Mouse (Mus musculus): ENCODE results near the gene Fam166b. TPM values are rescaled to one million over a fixed set of nuclear protein-coding genes. Genes with fewer than 3 reads are reported as not detected.

Gene Fam166b
- polyA plus RNA-seq, 1 experiment from 2014 or later, result 0.46 TPM

GRCm38 (mm10) chr4:43457124-43457523 is 28.2 kb upstream of the Fam166b start:
- peaks cover 11% of the 10 kb centered on the region; the same call in 1 of the 2 replicates for H3K4me1 ChIP-seq (ENCODE audit: control insufficient read depth, insufficient read depth, low read length)
- H3K36me3 ChIP-seq (ENCODE audit: control insufficient read depth, insufficient read depth, low read length), result no peaks in the 10 kb centered on the region
- H3K9ac ChIP-seq (replicated peaks; ENCODE audit: low read length), result no peak overlapping the region
- no peaks in the 10 kb centered on the region for H3K27me3 ChIP-seq (ENCODE audit: control insufficient read depth, insufficient read depth, low read length)
- no peaks in the 10 kb centered on the region for H3K9me3 ChIP-seq (ENCODE audit: control insufficient read depth, low read length)
- H3K4me3 ChIP-seq (replicated peaks; ENCODE audit: low read depth, low read length), result no peak overlapping the region
- H3K27ac ChIP-seq (replicated peaks; ENCODE audit: low read depth, low read length), result no peak overlapping the region
- WGBS, result 26% methylated on average over 8 of the region's 8 CpGs
- DNase-seq (no peak), ATAC-seq (ENCODE audit: low FRiP score, low TSS enrichment) (no peak)
- H3K4me2 ChIP-seq (ENCODE audit: low read length), result no peak overlapping the region

DNA sequence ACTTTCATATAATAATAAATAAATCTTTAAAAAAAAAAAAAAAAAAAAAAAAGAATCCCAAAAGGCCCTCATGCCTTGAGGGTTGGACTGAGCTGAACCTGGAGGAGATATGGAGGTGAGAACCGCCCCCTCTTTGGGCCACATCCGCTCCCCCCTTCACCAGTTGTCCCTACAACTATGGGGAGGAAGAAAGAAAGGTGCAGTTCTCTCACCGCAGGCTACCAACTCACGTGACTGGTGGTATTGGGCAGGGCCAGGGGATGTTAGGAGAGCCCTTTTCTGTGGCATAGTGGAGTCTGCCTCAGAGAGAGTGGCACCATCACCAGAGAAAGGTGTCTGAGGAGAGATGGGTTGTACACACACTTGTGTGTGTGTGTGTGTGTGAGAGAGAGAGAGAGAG is 27.5 kb upstream of the Fam166b start:
- H3K9me3 ChIP-seq (ENCODE audit: control insufficient read depth, low read length), result no peaks in the 10 kb centered on the region
- no peak overlapping the region for H3K27ac ChIP-seq (replicated peaks; ENCODE audit: low read depth, low read length)
- H3K27me3 ChIP-seq (ENCODE audit: control insufficient read depth, insufficient read depth, low read length), result no peaks in the 10 kb centered on the region
- whole genome bisulfite sequencing, result 36% methylated on average over 4 of the region's 4 CpGs
- H3K4me2 ChIP-seq (ENCODE audit: low read length), result no peak overlapping the region
- peaks cover 11% of the 10 kb centered on the region; the same call in 1 of the 2 replicates for H3K4me1 ChIP-seq (ENCODE audit: control insufficient read depth, insufficient read depth, low read length)
- no peak overlapping the region for H3K9ac ChIP-seq (replicated peaks; ENCODE audit: low read length)
- ATAC-seq (ENCODE audit: low FRiP score, low TSS enrichment), result no peak
- H3K36me3 ChIP-seq (ENCODE audit: control insufficient read depth, insufficient read depth, low read length), result no peaks in the 10 kb centered on the region
- DNase-seq, result no peak
- no peak overlapping the region for H3K4me3 ChIP-seq (replicated peaks; ENCODE audit: low read depth, low read length)

DNA sequence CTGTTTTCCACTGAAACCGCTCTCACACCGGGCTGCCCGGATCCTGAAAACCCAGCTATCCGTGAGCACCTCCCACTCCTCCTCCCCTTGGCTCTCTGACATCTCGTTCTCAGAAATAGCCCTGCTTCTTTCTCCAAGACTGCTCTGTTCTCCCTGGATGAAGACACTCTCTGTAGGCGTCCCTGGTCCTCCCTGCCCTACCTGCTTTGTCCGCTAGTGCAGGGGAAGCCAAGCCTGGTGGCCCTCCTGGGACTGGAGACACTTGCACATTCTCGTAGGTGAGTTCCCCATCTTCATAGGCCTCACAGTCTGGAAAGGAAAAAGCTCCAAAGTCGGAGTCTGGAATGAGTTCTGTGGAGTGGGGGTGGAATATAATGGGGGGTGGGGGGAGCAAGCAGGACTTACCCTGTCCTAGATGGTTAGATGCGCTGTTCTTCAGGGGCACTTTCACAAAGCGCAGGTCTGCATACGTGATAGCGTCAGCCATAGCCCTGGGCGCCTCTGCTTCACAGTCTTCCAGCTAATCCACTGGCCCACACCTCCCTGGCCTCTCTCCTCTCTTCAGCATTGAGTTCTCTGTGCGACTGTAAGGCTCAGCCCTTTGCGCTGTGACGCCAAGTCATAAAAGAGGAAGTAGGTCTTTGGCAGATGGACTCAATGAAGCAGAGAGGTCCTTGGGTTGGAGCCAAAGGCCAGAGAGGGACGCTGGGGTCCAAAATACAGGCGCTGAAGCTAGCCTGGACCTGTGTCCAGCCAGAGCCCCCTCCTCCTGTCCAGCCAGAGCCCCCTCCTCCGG is 25.3 kb upstream of the Fam166b start, which contains the start of gene Cd72:
Gene Cd72 (minus strand): TSS at position 588 of the 796 bp plus-strand sequence.
- Histone ChIP-seq H3K4me3 (replicated peaks; ENCODE audit: low read depth, low read length) (peak within 1 kb of the TSS; percentile 10; the same call in 1 of the 2 replicates), H3K9me3 (ENCODE audit: control insufficient read depth, low read length) (no peaks in the 10 kb centered on the region), H3K9ac (replicated peaks; ENCODE audit: low read length) (0 out of 2 replicates have a peak within 1 kb of the TSS, but pooled peaks have one; percentile 16), H3K27me3 (ENCODE audit: control insufficient read depth, insufficient read depth, low read length) (no peaks in the 10 kb centered on the region), H3K36me3 (ENCODE audit: control insufficient read depth, insufficient read depth, low read length) (no peaks in the 10 kb centered on the region), H3K27ac (replicated peaks; ENCODE audit: low read depth, low read length) (no peak within 1 kb of the TSS), H3K4me2 (ENCODE audit: low read length) (peak within 1 kb of the TSS; percentile 47), H3K4me1 (ENCODE audit: control insufficient read depth, insufficient read depth, low read length) (peaks cover 11% of the 10 kb centered on the region; the same call in 1 of the 2 replicates)
- 33% methylated on average over 20 of the region's 20 CpGs for WGBS
- ATAC-seq (ENCODE audit: low FRiP score, low TSS enrichment) (no peak), DNase-seq (no peak)

- WGBS, result under 1% methylated on average over 18 of the region's 18 CpGs
- Histone ChIP-seq H3K4me3 (replicated peaks; ENCODE audit: low read depth, low read length) (peak overlapping the region; percentile 10; the same call in 1 of the 2 replicates), H3K36me3 (ENCODE audit: control insufficient read depth, insufficient read depth, low read length) (0 out of 2 replicates have a peak, but pooled peaks cover 5% of the 10 kb centered on the region), H3K9ac (replicated peaks; ENCODE audit: low read length) (0 out of 2 replicates have a peak overlapping the region, but pooled peaks have one; percentile 16), H3K27ac (replicated peaks; ENCODE audit: low read depth, low read length) (no peak overlapping the region), H3K27me3 (ENCODE audit: control insufficient read depth, insufficient read depth, low read length) (no peaks in the 10 kb centered on the region), H3K9me3 (ENCODE audit: control insufficient read depth, low read length) (no peaks in the 10 kb centered on the region), H3K4me2 (ENCODE audit: low read length) (peak overlapping the region; percentile 47), H3K4me1 (ENCODE audit: control insufficient read depth, insufficient read depth, low read length) (peaks cover 11% of the 10 kb centered on the region; the same call in 1 of the 2 replicates)
- no peak for ATAC-seq (ENCODE audit: low FRiP score, low TSS enrichment)
- peak; percentile 40 for DNase-seq
Measured at GRCm38 (mm10) chr4:43453413-43453812, 24.5 kb upstream of the Fam166b start.

DNA sequence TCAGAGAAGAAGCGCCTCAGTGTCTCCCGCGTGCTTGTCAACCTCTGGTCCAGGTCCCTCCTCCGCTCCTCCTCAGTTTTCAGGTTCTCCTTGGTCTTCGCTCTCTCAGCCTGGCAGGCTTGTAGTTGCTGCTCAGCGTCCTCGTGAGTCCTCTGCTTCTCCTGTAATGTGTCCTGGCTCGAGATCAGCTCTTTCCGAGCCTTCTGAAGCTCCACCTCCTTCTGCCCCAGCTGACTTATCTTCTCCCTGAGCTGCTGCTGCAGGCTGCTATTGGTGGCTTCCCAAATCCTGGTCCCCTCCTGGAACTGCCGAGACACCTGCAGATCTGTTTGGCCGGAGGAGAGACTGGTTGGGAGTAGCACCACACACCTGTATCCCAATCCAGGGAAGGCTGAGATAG is 23.4 kb upstream of the Fam166b start:
- Histone ChIP-seq H3K9me3 (ENCODE audit: control insufficient read depth, low read length) (no peaks in the 10 kb centered on the region), H3K4me1 (ENCODE audit: control insufficient read depth, insufficient read depth, low read length) (peaks cover 11% of the 10 kb centered on the region; the same call in 1 of the 2 replicates), H3K9ac (replicated peaks; ENCODE audit: low read length) (no peak overlapping the region), H3K27ac (replicated peaks; ENCODE audit: low read depth, low read length) (no peak overlapping the region), H3K36me3 (ENCODE audit: control insufficient read depth, insufficient read depth, low read length) (peaks cover 16% of the 10 kb centered on the region), H3K27me3 (ENCODE audit: control insufficient read depth, insufficient read depth, low read length) (no peaks in the 10 kb centered on the region), H3K4me3 (replicated peaks; ENCODE audit: low read depth, low read length) (no peak overlapping the region), H3K4me2 (ENCODE audit: low read length) (no peak overlapping the region)
- ATAC-seq (ENCODE audit: low FRiP score, low TSS enrichment), result no peak
- WGBS, result 65% methylated on average over 11 of the region's 11 CpGs
- DNase-seq, result no peak

DNA sequence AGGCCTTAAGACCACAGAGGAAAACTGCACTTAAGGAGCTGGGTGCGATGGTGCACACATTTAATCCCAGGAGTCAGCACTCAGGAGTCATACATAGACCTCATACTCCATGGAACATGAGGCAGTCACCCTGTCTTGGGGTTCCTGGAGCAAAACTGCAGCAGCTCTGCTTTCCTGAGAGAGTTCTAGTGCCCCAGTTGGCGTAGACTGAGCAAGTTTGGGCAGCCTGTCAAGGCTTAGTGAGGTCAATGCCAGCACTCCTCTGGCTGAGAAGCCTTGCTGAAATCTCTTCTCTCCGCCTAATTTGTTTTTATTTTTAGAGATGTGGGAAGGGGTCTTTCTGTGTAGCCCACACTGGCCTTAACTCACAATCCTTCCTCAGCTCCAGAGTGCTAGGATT is 19.6 kb upstream of the Fam166b start:
- Histone ChIP-seq H3K36me3 (ENCODE audit: control insufficient read depth, insufficient read depth, low read length) (peaks cover 42% of the 10 kb centered on the region), H3K27me3 (ENCODE audit: control insufficient read depth, insufficient read depth, low read length) (no peaks in the 10 kb centered on the region), H3K9ac (replicated peaks; ENCODE audit: low read length) (no peak overlapping the region), H3K9me3 (ENCODE audit: control insufficient read depth, low read length) (no peaks in the 10 kb centered on the region), H3K4me1 (ENCODE audit: control insufficient read depth, insufficient read depth, low read length) (peaks cover 16% of the 10 kb centered on the region), H3K4me3 (replicated peaks; ENCODE audit: low read depth, low read length) (no peak overlapping the region), H3K4me2 (ENCODE audit: low read length) (no peak overlapping the region), H3K27ac (replicated peaks; ENCODE audit: low read depth, low read length) (no peak overlapping the region)
- no peak for ATAC-seq (ENCODE audit: low FRiP score, low TSS enrichment)
- DNase-seq, result no peak
- 89% methylated on average over 3 of the region's 3 CpGs for WGBS

GRCm38 (mm10) chr4:43447251-43447650 is 18.3 kb upstream of the Fam166b start:
- H3K9me3 ChIP-seq (ENCODE audit: control insufficient read depth, low read length), result no peaks in the 10 kb centered on the region
- H3K27me3 ChIP-seq (ENCODE audit: control insufficient read depth, insufficient read depth, low read length), result no peaks in the 10 kb centered on the region
- peaks cover 42% of the 10 kb centered on the region for H3K36me3 ChIP-seq (ENCODE audit: control insufficient read depth, insufficient read depth, low read length)
- H3K4me1 ChIP-seq (ENCODE audit: control insufficient read depth, insufficient read depth, low read length), result peaks cover 11% of the 10 kb centered on the region
- WGBS, result 85% methylated on average over 13 of the region's 13 CpGs
- ATAC-seq (ENCODE audit: low FRiP score, low TSS enrichment) (no peak), DNase-seq (no peak)
- H3K9ac ChIP-seq (replicated peaks; ENCODE audit: low read length), result no peak overlapping the region
- no peak overlapping the region for H3K4me2 ChIP-seq (ENCODE audit: low read length)
- no peak overlapping the region for H3K27ac ChIP-seq (replicated peaks; ENCODE audit: low read depth, low read length)
- H3K4me3 ChIP-seq (replicated peaks; ENCODE audit: low read depth, low read length), result no peak overlapping the region

GRCm38 (mm10) chr4:43443511-43443910 is 14.6 kb upstream of the Fam166b start:
- Histone ChIP-seq H3K27me3 (ENCODE audit: control insufficient read depth, insufficient read depth, low read length) (no peaks in the 10 kb centered on the region), H3K4me1 (ENCODE audit: control insufficient read depth, insufficient read depth, low read length) (peaks cover 13% of the 10 kb centered on the region), H3K9me3 (ENCODE audit: control insufficient read depth, low read length) (no peaks in the 10 kb centered on the region), H3K9ac (replicated peaks; ENCODE audit: low read length) (peak overlapping the region; percentile 98), H3K36me3 (ENCODE audit: control insufficient read depth, insufficient read depth, low read length) (peaks cover 39% of the 10 kb centered on the region), H3K27ac (replicated peaks; ENCODE audit: low read depth, low read length) (peak overlapping the region; percentile 95), H3K4me3 (replicated peaks; ENCODE audit: low read depth, low read length) (peak overlapping the region; percentile 87), H3K4me2 (ENCODE audit: low read length) (peak overlapping the region; percentile 83)
- no peak for ATAC-seq (ENCODE audit: low FRiP score, low TSS enrichment)
- peak; percentile 61 for DNase-seq
- 1% methylated on average over 28 of the region's 28 CpGs for WGBS

All from midbrain, embryonic 14.5 days (tissue).